Mouse (Mus musculus) megakaryocyte progenitor cell, adult 5-6 weeks (primary cell): ENCODE data around the gene Dnajc11. TPM values are rescaled to one million over a fixed set of nuclear protein-coding genes. Genes with fewer than 3 reads are reported as not detected.

Experiments
- ATAC-seq: replicated peaks from 2 replicates; pipeline ENCODE4 v1.8.0; 2016; ENCODE audit warnings: mild to moderate bottlenecking, moderate TSS enrichment, inconsistent platforms; ENCODE audit not compliant: poor library complexity
- total RNA-seq, 2 experiments: library from RNA; stranded (forward) in 1 of 2; stranded (reverse) in 1 of 2; fragments of 157-497, 149-512 nt in 1 of 2; fragments of 200-1000 nt in 1 of 2; gene quantifications; 2 replicates each; pipeline versions ENCODE4 v1.2.3 to v1.2.4; 2015 to 2017

The Dnajc11 gene
- total RNA-seq, 2 experiments from 2014 or later = 45.2 to 106 TPM

DNA sequence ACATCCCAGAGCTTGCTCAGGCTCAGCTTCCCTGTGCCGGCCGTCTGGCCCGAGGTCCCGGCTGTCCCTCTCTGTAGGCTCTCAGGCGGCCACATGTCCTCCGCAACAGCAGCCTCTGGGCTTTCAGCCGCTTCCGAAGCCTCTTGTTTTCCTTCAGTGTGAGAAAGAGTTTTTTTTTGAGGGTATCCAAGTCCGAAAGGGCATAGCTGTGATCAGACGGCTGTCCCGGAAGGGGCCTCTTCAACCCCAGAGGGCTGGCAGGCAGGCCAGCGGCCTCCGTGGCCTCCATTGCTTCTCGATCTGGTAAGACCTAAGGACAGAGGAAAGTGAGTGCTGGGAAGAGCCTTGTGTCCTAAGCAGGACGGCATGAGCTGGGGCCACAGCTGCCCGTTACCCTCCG, 49.6 kb downstream of the Dnajc11 start:
- ATAC-seq = no peak

DNA sequence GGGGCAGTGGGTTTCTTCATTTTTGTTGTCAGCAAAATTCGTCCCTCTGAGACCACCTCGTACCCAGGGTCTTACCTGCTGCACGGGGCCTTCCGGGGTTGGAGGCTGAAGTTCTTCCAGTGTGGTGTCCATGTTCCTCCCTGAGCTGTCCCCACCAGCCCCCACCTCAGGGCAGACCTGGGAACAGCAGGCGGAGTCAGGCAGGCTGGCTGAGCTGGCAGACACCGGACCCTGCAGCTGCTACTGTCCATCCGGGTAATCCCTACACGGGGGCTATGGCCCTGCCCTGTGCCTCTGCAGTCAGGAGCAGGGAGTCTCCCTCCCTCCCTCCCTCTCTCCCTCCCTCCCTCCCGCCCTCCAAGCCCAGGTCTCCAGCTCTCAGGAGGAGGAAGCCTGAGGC, 50.1 kb downstream of the Dnajc11 start:
- no peak for ATAC-seq

DNA sequence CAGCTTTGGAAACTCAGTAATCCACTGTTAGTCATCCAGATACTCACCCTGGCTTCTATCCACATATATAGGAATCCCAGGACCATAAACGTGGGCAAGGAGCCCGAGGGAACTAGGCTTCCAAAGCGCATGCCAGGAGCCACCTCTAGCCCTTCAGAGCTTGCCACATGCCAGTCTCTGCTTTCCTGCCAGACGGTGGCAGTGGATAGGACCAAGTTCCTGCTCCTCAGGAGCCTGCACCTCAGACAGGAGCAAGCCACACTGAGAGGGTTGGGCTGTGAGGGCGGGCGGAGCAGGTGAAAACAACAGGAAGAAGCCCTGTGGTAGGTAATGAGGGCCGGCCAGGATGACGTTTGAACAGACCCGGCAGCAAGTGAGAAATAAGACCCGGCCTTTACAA, 52.4 kb downstream of the Dnajc11 start:
- no peak for ATAC-seq

DNA sequence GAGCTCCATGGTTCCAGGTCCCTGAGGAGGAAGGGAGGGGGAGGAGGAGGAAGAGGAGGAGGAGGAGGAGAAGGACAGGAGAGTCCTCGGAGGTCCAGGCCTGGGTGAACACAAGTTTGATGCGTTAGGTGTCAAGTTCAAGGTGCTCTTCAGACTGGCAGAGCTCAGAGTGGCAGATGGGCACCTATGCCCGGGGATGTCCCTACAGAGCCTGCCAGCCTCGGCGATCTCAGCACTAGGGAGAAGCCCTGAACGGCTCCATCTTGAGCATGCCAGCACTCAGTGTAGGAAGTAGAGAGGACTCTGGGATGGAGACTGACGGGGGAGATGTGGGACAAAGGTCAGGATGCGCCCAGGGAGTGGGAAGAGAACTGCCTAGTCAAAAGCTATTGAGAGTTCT, 53.2 kb downstream of the Dnajc11 start:
- no peak for ATAC-seq

DNA sequence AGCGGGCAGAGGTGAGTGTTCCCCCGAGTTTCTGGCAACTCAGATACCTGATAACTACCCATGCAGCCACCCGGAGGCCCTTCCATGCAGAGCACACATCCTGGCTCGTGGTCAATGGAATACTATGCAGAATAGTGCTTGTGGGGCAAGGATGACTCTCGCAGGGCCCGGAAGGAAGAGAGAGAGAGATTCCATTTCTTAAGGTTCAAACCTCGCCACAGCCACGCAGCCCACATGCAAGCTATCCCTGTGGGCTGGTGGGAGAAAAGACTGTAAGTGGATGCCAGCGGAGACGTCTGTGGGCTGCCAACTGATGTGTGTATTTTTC, 54.5 kb downstream of the Dnajc11 start:
- ATAC-seq = no peak

DNA sequence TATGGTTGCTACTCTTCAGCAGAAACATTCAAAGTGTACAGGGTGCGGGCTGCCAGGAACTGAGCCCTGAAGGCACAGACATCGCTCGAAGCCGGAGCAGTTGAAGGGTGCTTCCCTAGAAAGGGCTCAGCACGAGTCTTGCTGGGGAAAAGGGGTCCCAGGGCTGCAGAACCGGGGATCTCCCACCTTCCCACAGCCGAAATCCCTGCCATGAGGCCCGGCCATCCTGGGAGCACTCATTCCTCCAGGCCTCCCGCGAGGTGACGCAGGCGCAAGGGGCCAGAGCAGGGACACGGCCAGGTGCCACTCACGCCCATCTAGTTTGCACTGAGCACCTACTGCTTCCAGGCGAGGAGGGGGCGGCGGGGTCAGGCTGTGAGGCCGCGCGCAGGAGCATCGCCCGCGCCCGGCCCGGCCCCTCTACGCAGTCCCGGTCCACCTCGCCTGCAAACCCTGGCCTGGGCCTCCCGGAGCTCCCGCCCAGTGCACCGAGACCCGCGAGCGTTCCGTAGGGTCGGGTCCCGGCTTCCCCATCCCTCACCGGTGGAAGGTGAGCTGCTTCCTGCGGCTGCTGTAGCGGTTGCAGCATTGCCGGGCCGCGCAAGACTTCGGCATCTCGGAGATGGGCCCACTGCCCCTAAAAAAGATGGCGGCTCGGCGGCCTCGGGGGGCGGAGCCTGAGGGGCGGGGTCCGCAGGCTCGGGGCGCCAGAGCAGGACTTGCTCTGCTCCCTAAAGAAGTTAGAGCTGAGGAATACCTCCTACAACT, 55.0 kb downstream of the Dnajc11 start, which contains the start of gene Thap3:
Gene Thap3 (minus strand): TSS at position 656 of the 768 bp plus-strand sequence.
- ATAC-seq = peak; percentile 80

- no peak for ATAC-seq
Measured at GRCm38 (mm10) chr4:151989110-151989488, 55.6 kb downstream of the Dnajc11 start.

DNA sequence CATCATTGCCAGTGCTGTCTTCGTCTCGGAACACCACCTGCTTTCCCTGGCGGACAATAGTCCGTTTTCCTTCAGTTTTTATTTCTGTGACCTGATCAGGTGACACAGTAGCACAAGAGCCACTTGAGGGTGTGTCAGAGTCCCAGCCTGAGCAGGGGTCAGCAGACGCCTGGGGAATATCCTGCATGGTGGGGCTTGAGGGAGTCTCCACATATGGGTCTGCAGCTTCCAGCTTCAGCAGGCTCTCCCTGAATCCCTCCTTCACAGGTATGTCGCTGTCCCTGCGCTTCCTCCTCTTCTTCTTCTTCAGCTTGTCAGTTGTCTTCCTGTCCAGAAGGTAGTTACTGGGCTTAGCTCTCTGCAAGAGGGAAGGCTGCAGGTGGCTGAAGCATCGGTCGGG, 58.6 kb downstream of the Dnajc11 start:
- no peak for ATAC-seq

GRCm38 (mm10) chr4:151993035-151993434, 59.5 kb downstream of the Dnajc11 start:
- ATAC-seq = no peak

GRCm38 (mm10) chr4:151994228-151995171, 61.0 kb downstream of the Dnajc11 start:
- ATAC-seq = peak; percentile 59

DNA sequence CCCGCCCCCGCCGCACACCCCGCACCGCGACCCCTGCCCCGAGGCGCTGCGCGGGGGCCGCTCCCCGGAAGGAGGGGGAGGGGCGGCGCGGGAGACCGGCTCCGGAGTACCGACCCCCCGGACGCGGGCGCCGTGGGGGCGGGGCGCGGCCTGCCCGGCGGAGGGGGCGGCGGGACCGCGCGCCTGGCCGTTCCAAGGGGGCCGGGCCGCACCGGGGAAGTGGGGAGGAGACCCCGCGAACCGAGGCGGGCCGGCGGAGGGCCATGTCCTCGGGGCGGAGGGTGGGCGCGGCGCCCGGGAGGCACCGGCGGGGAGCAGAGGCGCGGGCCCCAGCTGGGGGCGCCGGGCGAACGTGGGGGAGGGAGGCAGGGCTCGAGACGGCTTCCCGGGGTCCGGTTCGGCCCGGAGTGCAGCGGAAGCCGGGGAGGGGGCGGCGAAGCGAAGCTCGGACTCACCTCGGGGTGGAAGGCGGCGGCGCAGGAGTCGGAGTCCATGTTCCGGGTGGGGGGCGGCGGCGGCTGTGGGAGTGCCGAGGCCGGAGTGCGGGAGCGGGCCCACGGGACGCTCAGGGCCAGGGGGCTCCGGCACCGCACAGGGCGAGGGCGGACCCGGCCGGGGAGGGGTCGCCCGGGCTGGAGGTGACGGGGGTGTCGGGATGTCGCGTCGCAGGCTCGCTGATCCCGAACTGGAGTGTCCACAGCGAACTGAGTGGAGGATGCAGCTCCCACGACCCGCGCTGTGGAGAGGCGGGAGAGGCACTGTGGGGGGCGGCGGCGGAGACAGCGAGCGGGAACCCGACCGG, 62.1 kb downstream of the Dnajc11 start:
- ATAC-seq = no peak

DNA sequence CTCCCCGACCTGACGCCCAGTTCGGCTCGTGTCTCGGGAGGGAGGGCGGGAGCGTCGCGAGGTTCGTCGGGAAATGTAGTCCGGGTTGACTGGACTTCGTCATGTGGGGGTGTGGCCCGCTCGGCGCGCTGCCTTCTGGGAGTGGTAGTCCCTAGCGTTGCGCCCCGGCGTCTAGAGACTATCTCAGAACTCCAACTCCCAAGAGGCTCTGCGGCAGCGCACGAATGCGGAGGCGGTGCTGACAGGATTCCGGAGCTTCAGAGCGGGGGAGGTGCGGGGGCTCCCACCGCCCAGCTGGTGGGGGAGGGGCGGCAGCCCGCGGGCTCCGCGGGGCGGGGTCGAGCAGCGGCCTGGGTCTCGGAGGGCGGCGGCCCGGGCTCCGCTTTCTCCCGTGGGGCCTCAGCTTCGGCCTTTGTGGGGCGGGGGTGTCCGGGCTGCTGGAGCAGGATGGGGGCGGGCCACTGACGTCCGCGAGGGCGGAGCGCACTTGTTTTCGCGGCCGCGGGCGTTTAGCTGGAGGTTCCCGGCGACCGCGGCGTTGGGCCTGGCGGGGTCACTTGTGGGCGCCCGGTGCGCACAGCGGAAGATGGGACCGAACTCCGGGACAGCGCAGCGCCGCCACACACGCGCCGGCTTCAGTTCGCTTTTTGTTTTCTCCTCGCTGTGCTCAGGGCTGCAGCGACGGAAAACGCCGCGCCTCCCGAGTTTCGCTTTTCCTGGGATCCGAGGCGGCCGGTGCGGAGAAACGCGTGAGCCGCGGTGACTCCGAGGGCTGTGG, 62.9 kb downstream of the Dnajc11 start, which contains the start of gene Phf13:
Gene Phf13 (minus strand): TSS at position 86 of the 778 bp plus-strand sequence.
- peak; percentile 84 for ATAC-seq

- no peak for ATAC-seq
Measured at GRCm38 (mm10) chr4:151996951-151997222, 63.4 kb downstream of the Dnajc11 start.

GRCm38 (mm10) chr4:151997701-151998100, 64.2 kb downstream of the Dnajc11 start:
- ATAC-seq = no peak

GRCm38 (mm10) chr4:151999481-151999880, 66.0 kb downstream of the Dnajc11 start:
- peak; percentile 44 for ATAC-seq

GRCm38 (mm10) chr4:152000906-152001305, 67.4 kb downstream of the Dnajc11 start:
- ATAC-seq = no peak

DNA sequence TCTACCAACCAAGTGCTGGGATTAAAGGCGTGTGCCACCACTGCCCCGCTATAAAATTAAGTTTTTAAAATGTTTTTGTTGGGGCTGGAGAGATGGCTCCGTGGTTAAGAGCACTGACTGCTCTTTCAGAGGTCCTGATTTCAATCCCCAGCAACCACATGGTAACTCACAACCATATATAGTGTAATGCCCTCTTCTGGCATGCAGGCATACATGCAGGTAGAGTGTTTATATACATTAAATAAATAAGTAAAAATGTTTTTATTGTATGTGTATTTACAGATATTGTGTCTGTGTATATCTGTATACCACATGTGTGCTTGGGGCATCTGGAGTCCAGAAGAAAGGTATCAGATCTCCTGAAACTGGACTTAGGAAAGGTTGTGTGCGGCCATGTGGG, 67.8 kb downstream of the Dnajc11 start:
- no peak for ATAC-seq

GRCm38 (mm10) chr4:152002063-152002462, 68.6 kb downstream of the Dnajc11 start:
- no peak for ATAC-seq

GRCm38 (mm10) chr4:152006137-152006536, 72.6 kb downstream of the Dnajc11 start:
- ATAC-seq = no peak

DNA sequence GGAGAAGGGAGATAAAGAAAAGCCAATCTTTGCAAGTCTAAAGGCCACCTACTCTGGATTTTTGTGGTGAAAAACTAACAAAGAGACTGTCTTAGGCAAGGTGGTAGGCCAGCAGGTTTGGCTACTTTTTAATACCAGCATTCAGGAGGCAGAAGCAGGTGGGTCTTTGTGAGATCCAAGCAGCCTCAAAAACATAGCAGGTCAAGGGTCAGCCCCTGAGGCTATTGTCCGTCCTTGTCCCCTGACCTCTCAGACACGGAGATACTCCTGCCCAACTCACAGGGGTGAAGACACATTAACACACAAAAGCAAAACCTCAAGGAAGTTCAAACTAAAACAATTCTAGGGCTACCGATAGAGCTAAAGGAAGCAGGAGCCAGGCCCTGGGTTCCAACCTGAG, 73.3 kb downstream of the Dnajc11 start:
- ATAC-seq = no peak
